Mouse (Mus musculus): Measurements from ENCODE around the gene Fcgr4.
"Not testable (repeated sequence)": the region's sequence is repeated elsewhere in the genome, so short reads cannot be mapped to it uniquely, and the experiment has no call there.

DNA sequence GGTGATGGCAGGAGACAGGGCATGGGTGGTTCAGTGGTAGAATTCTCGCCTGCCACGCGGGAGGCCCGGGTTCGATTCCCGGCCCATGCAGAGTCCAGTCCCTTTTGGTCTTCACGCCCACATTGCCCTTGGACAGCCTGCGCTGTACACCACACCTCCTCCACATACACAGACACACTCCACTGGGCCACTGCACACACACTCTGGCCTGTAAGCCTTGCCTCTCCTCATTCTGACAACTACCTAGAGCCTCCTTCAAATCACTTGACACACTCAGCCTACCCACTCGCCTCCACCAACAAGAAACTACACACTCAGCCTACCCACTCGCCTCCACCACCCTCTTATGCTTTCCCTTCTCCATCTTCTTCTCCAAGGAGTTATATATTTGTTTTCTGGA, 55.6 kb downstream of the Fcgr4 start:
- not testable (repeated sequence) for TF ChIP-seq CTCF (IDR thresholded peaks at IDR 0.05; ENCODE audit: borderline replicate concordance, control insufficient read depth, extremely low read depth, insufficient read depth, low read length, poor library complexity); POLR2A (IDR thresholded peaks at IDR 0.05; ENCODE audit: control insufficient read depth, extremely low read depth, insufficient read depth, low read length, poor library complexity)

Data from thymus, adult 2 months (tissue).